Mouse (Mus musculus) megakaryocyte, embryonic 14.5 days (primary cell): ENCODE data around the gene Casp3.

Source experiments
- FLI1 ChIP-seq: IDR thresholded peaks from 2 replicates; pipeline ENCODE4 v1.6.1; 2012; ENCODE audit warnings: low read length, inconsistent platforms, mixed read lengths
- GATA1 ChIP-seq: IDR thresholded peaks from 3 replicates; pipeline ENCODE4 v1.6.1; 2012; ENCODE audit warnings: mixed read lengths, low read length, inconsistent platforms, borderline replicate concordance

- TF ChIP-seq GATA1 (no peak), FLI1 (no peak)
Measured at GRCm38 (mm10) chr8:46680671-46681365, 63.7 kb downstream of the Casp3 start.
